Mouse (Mus musculus) thymus, postnatal 14 days (tissue): ENCODE measurements around the gene Ap3b1.

Source experiments
- DNase-seq: peaks from one replicate; pipeline ENCODE4 v3.0.0; 2021

Gene Ap3b1

DNA sequence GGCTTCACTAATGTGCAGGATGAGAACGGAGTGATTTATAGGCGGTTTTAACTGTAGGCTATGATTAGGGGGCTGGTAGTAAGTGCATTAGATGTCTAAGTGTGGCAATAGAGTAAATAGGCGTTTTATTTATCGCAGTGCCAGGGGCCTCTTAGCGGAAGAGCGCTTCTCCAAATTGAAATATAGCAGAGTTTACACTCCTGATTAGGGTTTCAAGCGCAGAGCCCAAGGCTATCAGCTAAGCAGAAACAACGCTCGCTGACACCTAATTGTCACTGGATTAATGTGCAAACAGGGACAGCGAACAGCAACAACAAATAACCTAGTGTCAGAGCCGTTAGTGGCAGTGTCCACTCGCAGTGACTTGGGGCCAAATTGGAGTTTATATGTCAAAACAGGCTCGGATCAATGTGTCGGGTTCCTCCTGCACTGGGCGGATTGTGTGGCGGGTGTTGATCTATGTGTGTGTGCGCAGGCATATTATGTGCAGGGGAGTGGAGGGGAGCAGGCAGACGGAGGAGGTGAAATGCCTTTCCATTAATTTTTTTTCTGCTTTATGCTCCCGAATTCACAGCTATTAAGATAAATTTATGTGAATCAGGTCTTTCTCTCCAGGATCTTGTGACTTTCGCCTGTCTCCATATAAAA is 237.8 kb downstream of the Ap3b1 start:
- no peak for DNase-seq

DNA sequence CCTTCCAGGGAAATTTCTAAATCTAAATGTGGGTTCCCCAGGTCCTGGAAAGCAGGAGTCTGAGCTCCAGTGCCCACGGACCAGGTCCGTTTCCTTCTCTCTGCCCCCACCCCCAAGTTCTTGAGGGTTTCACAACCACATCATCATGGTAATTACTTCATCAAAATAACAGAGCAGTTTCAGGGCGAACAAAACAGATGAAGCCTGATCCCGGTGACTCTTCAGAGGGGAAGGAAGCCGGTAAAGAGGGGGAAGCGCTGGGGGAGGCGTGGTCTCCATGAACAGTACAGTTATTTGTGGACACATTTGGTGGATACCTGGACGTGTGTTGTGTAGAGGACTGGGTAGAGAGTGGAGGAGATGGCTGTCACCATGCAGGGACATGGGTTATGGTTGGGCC is 241.0 kb downstream of the Ap3b1 start:
- DNase-seq: no peak

- no peak for DNase-seq
Measured at GRCm38 (mm10) chr13:94607035-94607860, 248.5 kb downstream of the Ap3b1 start.

DNA sequence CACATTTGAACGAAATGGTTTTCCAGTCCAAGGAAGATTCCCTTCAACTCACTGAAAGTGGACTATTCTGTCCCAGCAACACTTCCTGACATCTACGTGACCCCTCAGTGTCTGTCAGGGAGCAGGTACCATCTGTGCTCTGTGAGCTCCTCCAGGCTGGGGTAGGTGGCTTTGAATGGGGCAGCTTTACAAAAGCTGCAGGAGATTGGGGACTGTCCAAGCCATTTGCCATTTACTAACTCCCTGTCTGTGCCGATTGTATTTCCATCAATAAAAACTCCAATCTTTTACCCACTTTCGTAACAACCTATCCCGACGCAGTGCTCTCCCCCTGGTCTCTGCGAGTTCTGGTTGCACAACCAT is 249.1 kb downstream of the Ap3b1 start:
- DNase-seq: no peak

DNA sequence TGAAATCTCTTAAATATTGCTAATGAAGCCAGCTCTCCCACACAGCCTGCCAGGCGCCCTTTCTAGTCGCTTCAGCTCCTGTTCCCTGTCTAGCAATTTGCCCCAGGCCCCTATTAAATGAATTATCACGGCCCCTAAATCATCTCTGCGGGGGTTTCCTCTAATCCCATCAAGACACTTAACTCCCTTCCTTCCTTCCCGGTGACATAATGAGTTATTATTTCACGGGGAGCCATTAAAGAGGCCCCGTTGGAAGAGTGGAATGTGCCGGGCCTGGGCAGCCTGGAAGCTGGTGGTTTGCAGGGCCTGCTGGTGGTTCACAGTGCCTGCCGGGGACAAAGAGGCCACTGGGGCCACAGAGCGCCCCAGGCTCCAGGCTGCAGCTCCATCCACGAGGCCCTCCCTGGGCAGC is 249.7 kb downstream of the Ap3b1 start:
- no peak for DNase-seq

DNA sequence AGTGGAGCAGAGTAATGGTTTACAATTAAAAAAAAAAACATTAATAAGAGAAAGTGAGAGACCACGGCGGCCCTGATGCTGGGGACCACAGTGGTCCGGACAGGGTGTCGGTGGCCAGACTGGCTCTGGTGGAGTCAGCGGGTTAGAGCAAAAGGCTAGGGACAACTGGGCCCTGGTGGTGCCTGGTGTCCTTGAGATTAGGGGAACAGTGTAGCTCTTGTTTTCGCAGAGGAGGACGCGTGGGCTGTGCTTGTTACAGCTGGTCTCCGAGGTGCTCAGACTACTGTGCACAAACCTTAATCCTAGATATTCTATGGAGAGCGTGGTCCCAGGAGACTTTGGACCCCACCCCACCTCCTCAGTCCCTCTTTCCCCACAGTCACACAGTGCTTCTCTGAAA is 250.2 kb downstream of the Ap3b1 start:
- DNase-seq: no peak
